Mouse (Mus musculus) cerebellum, adult 9-10 months (tissue): ENCODE measurements around the gene Rnf169.
A peak's percentile ranks its signal among the peaks of the same experiment; 100 is the strongest.
"Not testable (repeated sequence)": the region's sequence is repeated elsewhere in the genome, so short reads cannot be mapped to it uniquely, and the experiment has no call there.

Source experiments
- DNase-seq: peaks from one replicate; pipeline ENCODE4 v3.0.0; 2022

Gene Rnf169

DNA sequence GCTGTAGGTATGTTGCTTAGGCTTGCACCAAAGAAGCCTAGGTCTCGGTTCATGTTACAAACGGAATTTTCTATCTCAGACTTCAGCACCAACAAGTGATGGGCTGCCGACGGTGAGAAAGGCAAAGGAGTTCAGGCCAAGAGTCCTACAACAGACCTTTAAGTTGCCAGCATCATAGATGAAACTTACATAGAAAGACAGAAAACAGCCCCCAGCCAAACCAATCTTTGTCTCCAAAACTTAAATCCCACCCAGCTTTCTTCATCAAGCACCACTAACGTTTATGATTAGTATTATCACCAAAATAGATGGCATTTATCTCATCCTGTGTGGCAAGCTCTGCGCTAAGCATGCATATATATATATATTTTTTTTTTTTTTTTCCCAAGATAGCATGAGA, 1.2 kb downstream of the Rnf169 start:
- no peak for DNase-seq

DNA sequence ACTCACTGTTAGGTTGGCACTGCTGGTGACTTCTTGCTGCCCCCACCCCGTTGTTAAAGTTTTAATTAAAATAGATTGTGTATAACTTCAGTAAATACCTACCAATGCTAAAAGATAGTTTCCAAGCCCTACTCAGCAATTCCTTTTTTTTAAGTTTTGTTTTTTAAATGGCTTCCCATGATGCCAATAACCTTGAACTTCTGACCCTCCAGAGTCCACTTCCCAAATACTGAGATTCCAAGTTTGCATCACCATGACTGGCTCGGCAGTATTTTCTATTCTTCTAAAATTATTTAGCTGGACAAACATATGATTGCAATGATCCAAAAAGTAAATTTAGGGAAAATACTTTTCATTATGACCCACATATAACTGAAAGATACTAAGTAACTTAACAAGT, 2.2 kb downstream of the Rnf169 start:
- DNase-seq: no peak

DNA sequence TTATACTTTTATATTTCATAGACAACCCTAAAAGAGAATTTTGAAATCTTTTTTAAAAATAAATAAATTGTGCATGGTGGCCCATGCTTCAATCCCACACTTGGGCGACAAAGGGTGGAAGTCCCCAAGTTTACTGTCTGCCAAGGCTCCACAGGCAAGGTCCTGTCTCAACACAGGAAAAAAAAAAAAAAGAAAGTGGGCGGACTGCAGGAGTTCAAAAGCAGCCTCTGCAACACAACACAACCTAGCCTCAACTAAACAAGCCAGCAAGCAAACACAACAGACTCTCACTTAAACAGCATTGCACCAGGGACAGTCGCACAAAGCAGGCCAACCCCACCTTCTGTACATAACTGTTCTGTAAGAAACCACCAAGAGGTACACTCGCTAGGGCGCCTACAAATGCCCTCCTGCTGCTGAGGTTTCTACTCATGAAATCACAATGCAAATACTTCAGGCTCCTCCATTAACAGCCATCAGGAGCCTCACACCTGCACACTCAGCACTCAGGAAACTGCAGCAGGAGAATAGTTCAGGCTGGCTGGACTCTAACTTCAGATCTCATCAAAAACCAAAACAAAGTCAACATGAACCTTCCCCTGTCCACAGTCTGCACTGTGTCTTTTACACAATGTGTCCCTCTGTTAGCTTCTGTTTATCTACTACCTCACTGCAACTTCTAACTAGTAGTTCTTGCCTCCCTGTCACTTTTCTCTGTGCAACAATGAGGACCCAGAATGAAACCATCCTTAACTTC, 4.3 kb downstream of the Rnf169 start:
- DNase-seq: no peak

DNA sequence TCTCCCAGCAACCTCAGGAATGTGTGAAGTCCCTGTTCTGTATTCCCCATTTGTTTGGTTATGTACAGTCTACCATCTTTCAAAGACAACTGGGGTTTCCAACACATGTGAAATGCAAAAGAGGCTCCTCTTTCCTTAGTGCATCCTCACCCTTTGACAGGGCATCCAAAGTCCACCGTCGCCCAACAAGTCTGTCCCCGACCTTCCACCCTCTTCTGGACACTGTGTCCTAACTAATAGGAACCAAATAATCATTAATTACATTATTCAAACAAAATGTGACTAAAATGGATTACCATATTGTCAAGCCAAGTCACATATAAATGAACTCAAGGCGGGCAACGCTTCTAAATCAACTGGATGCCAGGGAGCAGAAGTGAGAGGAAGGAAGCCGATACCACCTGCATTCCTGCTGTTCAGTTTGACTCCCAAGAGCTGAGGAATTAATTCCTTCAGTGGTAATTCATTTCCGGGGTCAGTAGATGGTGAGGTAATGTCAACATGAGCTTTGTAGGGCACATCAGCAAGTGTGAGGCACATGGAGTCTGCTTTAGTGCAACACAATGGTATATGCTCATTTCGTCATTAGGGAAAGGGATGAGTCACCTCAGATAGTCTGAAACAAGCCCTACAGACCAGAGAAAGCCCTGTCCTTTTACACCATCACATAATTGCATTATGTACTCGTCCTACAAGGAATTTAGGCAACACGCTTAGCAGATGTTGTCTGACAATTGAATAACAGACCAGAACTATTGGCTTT, 5.9 kb downstream of the Rnf169 start:
- no peak for DNase-seq

DNA sequence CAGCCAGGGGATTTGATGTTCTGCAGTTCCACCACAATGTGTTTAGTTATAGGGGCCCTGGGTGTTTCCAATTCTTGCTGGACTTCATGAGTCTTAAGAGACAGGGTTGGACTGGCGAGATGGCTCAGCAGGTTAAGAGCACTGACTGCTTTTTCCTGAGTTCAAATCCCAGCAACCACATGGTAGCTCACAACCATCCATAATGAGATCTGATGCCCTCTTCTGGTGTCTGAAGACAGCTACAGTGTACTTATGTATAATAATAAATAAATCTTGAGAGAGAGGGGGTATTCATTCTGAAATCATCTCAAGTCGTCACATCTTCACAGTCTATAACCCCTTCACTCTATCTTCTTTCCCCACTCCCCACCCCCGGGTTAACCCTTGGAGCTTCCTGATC, 7.3 kb downstream of the Rnf169 start:
- DNase-seq: not testable (repeated sequence)

DNA sequence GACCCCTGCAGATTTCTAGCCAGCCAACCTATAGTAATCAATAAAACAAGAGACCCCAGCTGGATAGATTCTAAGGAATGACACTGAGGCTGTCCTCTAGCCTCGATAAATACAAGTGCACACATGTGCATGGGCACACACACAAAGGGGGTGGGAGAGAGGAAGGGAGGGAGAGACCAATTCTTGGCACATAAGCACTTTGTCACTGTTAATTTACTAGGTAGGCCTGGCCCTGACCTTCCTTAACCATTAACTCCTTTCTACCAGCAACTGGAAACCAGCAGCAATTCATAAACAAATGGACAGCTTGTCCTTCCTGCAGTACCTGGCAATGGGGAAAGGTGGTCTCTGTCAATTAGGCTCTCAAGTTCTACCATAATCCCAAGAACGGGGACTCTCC, 8.3 kb downstream of the Rnf169 start:
- no peak for DNase-seq

DNA sequence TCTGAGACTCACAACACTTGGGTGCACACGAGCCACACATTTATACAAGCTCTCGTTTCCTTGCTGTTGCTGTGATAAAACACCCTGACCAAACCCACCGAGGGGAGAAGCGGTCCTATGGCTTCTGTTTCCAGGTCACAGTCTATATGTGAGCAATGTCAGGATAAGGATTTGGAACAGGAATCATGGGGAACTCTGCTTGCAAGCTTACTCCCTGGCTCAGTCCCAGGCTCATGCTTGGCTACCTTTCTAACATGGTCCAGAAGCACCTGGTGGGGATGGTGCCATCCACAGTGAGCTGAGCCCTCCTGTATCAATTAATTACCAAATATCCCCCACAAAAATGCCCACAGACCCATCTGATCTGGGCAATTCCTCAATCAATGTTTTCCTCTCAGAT, 11.1 kb downstream of the Rnf169 start:
- no peak for DNase-seq

DNA sequence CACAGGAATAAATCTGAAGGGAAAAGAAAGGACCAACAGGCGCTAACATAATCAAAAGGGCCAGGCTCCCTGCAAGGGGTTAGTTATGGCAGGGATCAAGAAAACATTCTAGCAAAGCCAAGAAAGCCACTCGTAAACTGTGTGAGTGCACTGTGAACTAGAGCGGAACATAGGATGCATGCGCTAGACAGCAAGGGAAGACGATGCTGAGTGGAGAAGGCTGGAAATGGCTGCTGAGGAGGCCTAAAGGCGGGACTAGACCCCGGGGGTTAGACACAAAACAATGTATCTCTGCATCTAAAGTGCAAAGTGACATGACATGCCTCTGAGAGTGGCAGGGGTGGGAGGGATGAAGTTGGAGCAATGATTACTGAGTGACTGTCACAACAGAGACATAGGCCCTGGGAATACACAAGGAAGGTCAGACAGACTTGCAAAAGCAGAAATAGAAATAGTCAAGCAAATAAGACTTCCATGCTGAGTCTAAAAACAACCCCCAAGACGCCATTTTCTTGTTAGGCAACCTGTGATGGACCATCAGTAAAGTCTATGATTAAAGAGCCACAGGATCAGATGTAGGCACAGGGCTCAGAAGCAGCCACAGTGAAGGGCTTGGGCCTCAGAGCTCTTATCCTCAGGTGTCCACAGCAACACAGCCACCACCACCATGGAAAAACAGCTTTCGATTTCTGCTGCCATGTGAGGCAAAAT, 14.1 kb downstream of the Rnf169 start:
- DNase-seq: no peak

DNA sequence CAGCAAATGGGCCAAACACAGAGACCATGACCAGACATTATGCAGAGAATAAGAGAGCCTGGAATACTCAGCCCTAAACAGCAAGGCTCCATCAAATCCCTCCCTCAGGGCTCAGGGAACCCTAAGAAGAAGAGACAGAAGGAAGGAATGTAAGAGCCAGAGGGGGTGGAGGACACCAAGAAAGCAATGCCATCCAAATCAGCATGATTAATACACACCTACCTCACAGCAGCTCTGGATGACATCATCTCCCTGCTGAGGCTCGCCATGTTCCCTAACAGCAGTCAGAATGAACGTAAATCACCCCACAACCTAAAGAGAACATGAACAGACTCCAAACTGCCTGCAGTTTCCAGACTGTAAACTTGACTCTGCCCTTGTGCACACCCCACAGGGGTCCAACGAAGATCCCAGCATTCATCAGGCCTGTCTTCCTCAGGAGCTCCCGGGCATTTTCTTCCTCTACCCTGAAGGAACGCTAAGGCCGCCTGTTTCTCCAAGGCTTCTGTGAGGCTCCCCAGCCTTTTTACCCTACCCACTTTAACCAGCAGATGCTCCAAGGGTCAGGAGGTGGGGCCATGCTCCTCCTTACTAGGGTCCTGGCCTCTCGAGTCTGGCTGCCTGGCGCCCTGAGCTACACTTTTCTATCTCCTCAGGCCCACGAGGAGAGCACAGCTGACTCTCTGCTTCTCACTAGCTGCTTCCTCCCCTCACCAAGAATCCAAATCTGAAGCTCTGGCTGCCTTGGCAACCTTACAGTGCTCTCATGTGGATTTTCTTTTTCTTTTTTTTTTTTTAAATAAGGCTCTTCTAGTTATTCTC, 15.0 kb downstream of the Rnf169 start:
- peak; percentile 51 for DNase-seq

DNA sequence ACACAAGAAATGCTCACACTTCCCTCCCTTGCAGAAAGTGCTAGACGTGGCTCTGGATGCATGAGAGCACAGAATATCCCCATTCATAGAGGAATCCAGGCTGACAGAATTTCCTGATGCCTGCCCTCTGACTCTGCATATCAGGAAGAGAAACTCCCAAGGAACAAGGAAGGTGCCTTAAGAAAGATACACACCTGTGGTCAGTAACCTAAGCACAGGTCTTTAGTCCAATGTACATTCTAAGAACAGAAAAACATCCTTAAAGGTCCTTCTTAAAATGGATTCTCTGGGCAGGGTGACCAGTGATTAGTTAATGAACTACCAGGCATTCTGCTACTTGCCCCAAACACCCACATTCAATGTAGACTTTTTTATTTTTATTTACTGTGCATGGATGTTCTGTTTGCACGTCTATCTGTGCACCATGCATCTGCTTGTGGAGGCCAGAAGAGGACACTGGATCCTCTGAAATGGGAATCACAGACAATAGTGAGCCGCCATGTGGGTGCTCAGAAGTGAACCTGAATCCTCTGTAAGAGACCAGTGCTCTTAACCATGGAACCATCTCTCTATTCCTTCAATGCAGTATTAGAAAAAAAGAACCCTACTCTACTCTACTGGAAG, 16.9 kb downstream of the Rnf169 start:
- no peak for DNase-seq

DNA sequence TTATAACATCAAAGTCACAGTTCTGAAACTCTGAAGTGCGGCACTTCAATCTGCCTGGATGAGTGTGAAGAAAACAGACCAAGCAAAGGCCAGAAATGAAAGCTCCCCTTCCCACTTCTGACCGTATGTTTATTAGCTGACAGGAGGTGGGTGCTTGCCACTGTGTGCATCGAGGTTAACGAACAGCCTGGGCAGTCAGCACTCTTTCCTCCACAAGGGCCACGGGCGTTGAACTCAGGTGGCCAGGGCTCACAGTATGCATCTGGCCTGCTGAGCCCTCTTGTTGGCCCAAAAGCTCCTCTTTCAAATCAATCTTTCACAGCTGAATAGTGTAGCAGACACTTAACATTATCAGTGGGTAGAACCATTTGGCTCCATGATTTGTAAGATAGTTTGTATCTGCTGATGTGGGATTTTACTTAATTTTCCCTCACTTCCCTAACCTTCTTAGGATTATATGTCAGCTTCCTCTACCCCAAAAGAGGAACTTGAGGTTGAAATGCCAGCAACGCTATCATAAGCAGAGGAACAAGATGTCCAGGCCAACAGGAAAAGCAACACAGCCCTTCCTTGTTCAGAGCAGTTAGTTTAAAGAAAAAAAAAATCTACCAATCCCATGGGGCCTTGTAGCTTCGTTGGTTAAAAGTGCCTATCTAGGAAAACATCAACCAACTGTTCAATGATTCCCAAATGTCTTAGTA, 17.6 kb downstream of the Rnf169 start:
- DNase-seq: no peak

DNA sequence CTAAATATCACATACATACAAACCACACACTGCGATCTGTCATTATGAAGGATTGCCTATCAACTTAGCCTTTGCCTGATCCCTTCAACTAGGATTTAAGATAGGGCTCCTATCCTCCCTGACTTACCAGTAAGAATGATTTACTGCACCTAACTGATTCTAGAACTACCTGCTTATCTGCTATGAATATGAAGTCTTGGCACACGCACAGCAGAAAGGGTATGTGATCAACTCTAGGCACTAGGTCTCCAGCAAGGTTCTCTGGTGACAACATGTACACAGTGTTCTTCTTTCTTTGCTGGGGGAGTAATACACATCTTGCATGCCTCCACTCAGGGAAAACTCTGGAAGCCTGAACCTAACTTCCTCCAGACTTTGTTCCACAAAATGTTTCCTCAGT, 18.7 kb downstream of the Rnf169 start:
- DNase-seq: no peak

DNA sequence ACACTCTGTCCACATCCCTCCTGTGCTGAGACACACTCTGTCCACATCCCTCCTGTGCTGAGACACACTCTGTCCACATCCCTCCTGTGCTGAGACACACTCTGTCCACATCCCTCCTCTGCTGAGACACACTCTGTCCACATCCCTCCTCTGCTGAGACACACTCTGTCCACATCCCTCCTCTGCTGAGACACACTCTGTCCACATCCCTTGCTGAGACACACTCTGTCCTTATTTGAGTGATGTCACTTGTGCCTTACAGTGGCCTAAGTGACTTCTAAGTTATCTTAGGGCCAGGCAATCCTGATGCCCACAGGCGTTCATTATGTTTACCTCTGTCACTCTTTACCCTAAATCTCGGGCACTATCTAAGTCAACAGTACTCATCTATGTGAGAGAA, 19.7 kb downstream of the Rnf169 start:
- DNase-seq: not testable (repeated sequence)

DNA sequence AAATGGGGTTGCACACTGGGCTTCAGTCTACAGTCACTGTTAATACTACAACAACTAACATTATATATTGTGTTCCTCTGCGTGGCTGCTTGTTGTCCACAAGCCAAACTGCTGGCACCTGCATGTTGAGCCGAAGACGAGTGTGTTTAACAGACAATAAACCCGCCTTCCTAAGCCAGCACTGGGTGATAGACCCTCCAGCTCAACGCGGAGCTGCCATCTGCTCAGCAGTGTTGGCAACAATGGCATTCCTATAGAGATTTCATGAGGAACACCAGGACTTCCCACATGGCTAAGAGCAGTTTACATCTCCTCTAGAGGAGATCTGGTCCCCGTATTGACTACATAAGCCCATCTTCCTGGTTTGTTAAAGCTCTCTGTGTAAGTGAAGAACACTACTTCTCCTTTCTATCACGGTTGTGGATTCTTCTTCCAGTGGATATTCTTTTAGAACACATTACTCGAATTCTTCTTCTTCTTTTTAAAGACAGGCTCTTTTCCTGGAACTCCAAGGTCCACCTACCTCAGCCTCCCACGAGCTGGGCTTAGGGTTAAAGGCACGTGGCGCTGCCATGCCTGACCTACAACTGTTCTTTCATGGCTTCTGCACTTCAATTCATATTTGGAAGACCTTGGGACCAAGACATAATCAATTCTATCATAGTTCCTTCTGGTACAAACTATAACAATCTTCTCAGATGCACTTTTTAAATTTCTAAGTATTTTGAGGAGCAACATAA, 22.9 kb downstream of the Rnf169 start:
- no peak for DNase-seq

DNA sequence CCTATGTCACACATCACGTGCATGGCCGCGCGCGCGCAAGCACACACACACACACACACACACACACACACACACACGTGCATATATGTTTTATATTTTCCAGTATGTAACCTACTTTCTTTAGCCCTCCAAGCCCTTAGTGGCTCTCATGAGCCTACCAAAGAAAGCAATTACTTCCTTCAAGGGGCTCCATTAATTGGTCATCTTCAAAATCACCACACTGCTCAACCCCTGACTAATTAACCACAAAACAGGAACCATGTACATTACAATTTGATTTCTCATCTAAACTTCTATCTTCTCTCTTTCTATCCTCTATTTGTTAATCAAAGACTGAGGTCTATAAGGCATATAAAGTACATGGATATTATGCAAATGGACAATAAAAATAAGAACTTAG, 24.2 kb downstream of the Rnf169 start:
- no peak for DNase-seq

DNA sequence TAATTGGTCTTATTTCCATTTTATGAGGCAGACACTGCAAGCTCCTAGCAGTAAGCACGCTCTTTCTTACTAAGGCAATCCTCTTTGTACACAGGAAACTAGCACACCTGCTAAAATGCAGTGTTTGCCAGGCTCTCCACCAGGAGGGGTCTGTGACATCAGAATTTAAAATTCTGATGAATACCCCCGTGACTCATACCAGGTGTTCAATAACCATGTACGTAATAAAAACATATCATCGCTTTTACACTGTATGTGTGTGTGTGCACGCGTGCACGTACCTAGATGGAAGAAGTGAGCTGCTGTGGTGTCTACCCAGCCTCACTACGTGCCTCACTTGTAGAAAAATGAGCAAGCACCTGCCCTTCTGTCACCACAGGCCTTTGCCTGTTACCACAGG, 26.0 kb downstream of the Rnf169 start:
- DNase-seq: no peak

DNA sequence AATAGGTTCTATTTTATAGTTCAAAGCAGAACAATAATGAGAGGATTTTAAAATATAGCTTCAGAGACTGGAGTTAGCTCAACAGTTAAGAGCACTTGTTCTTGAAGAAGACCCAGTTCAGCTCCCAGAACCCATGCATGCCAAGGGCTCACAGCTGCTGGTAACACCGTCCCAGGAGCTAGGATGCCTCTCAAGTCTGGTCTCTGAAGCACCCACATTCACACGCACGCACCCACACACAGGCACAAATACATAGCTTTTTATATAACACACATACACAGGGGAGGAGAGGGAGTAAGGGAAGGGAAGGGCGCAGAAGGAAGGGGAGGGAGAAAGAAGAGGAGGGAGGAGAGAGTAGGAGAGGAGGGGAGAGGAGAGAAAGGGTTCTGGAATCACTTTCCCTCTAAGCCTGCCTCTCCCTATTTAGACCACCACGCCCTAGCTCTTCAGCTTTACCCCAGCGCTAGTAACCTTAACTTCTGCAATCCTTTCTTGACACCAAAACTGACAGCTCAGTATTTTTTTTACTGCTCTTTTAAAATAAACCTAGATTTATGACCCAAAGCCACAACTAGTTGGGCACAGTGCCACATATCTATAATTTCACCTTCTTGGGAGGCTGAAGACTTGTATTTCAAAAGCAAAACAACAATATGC, 26.7 kb downstream of the Rnf169 start:
- no peak for DNase-seq

DNA sequence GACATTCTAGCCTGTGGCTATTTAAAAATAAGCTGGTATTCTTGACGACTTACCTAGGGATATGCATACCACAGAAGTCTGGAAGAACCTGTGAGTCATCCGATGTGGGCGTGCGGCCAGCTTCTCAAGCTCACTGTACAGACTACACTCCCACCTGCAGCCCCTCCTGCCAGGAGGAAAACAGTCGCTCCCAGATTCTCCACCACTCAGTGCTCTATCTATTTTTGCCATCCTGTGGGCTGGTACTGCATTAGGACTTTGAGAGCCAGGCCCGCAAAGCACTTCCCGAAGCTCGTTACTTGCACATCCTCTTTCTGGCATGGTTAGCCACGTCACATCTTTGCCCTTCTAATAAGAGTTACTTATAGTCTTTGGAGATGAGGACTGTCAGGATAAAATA, 32.9 kb downstream of the Rnf169 start:
- DNase-seq: peak; percentile 55

DNA sequence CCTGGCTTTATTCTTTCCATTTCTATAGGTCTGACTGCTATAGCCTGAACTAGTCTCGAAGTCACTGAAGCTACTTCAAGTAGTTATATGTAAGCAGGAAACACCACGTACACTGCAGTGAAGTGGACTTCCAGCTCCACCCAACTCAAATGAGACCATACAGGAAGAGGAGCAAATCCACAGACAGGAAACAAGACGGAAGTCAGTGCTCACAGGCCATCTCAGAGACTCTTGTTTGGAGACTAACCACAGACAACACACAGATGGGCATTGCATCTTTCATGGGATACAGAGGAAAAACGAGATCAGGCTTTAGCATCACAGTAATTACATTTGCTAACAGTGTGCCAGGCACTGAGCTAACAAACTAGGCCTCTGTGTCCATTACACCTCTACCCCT, 33.9 kb downstream of the Rnf169 start:
- no peak for DNase-seq

DNA sequence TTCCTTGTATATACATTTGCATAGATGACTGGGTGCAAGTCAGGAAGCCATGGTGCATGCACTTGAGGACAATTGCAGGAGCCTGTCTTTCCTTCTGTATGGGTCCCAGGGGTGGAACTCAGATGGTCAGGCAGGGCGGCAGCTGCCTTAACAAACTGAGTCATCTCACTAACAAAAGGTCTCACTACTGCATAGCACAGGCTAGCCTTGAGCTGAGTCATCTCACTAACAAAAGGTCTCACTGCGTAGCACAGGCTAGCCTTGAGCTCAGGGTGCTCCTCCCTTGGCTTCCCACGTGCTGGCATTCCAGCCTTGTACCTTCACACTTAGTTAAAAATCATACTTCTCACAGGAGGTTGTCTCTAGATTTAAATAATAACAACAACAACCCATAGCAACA, 34.3 kb downstream of the Rnf169 start:
- no peak for DNase-seq

DNA sequence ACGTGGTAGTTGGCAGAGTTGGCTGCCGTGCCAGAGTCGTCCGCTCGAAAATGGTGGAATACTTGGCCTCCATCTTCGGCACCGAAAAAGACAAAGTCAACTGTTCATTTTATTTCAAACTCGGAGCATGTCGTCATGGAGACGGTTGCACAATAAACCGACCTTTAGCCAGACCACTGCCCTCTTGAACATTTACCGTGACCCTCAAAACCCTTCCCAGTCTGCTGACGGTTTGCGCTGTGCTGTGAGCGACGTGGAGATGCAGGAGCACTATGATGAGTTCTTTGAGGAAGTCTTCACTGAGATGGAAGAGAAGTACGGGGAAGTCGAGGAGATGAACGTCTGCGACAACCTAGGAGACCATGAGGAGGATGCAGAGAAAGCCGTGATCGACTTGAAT, 35.2 kb downstream of the Rnf169 start:
- not testable (repeated sequence) for DNase-seq
